Mouse (Mus musculus) kidney, adult 2 months (tissue): ENCODE results near the gene Ube4b.

Experiments
- CTCF ChIP-seq: fragments of 200-500 bp; conservative IDR thresholded peaks from 2 replicates; pipeline ENCODE4 v1.5.1; 2011; ENCODE audit warnings: low read depth, mild to moderate bottlenecking, control low read depth, low read length, moderate library complexity, mixed read lengths; ENCODE audit not compliant: insufficient read depth, insufficient read length
- POLR2A ChIP-seq: fragments of 200-500 bp; IDR thresholded peaks from one replicate; pipeline ENCODE4 v1.6.1; 2011; ENCODE audit warnings: low read depth, low read length, control low read depth

GRCm38 (mm10) chr4:149308491-149308820, 118.1 kb downstream of the Ube4b start:
- TF ChIP-seq POLR2A (no peak), CTCF (no peak)
